Mouse (Mus musculus) mesoderm, embryonic 11.5 days (tissue): ENCODE results near the gene Krt27.

ENCODE experiments used
- DNase-seq: peaks from one replicate; pipeline ENCODE4 v3.0.0-alpha.2; 2012; ENCODE audit warnings: low read depth, low spot score

Gene Krt27

DNA sequence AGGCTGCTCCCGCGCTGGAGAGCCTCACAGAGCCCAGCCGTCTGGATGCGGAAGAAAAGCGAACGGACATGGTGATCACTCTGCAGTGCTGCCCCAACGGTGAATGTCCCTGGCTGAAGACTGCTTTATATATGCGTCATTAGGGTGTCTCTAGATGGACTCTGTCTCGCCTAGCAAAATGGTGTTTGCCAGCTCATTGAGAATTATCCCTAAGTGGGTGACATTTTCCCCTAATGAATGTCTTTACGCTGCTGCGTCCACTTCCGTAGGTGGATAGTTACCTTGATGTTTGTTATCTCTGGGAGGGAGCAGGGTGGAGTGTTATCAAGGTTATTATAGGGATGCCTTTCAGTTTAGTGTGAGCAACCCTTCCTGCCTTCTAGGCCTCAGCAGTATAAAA lies at the start of gene Krt27:
Krt27 (minus strand) TSS at position 101 of the 400 bp plus-strand sequence.
- DNase-seq: no peak

DNA sequence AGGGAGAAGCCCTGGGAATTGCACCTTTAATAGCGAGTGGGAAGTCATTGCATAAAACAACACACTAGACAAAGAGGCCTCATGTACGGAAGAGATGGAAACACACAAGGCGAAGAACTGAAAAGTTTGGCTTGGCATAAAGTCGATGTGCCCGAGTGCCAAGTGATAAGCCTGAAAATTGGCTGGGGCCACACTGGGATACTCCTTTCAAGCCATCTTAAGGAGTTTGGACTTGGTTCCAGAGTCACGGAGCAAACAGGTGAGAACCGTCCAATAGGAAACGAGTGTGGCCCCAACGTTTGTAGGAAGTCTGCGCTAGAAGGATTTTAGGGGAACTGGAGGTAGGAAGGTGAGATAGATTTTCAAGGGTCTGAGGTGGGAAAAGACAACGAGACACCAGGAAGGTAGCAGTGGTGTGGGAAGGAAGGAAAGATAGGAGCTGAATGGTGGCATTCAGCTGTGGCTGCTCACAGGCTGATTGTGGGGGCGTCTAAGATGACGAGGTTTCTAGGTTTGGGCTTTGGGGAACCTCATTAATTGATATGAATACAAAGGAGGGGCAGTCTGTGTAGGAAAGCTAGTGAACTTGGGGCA lies 49.1 kb upstream of the Krt27 start:
- DNase-seq: no peak

DNA sequence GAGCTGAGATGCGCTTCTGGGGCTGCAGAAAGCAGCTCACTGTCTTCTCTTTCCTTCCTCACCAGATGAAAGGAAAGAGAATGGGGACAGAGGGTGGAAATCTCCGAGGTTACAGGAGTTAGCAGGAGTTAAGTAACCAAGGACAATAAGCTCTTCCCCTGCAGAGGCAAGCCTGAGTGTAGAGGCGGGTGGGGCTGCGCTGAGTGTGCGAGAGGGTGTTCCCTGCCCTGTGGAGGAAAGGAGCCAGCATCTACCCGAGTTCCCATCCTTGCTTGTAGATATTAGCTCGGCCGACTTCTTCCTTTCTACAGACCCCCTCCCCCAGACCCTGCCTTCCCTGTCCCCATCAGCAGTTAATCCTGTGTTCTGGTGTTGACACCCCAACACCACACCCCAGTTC lies 47.9 kb upstream of the Krt27 start:
- no peak for DNase-seq

DNA sequence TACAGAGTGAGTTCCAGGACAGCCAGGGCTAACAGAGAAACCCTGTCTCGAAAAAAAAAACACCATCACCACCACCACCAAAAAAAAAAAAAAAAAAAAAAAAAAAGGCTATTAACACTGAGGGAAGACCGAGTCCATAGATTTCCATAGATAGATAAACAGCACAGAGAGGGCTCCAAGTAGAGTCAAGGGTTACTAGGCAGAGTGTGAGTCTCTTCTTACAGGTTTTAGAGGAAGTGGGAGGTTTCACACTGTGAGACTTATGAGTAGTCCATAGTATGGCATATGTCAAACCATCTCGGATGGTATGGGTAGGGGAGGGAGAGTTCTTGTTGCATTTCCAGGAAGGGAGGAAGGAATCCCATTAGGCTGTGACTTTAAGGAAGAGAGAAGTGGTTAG lies 47.2 kb upstream of the Krt27 start:
- DNase-seq: no peak

DNA sequence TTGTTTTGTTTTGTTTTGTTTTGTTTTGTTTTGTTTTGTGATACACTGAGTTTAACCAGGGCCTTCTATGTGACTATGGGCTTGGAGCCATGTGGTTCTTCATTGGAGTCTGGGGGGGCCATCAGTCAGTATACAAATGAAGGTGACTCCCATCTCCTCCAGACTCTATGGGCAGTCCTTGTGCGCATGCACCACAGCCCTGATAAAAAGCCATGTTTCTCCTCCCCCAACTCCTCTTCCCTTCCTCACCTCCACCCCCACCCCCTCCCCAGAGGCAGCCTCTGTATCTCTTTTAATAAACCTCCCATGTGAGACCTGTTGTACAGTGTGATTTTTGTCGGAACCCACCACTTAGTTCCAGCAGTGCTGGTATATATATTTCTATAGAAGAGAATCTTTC lies 45.8 kb upstream of the Krt27 start:
- DNase-seq: no peak

DNA sequence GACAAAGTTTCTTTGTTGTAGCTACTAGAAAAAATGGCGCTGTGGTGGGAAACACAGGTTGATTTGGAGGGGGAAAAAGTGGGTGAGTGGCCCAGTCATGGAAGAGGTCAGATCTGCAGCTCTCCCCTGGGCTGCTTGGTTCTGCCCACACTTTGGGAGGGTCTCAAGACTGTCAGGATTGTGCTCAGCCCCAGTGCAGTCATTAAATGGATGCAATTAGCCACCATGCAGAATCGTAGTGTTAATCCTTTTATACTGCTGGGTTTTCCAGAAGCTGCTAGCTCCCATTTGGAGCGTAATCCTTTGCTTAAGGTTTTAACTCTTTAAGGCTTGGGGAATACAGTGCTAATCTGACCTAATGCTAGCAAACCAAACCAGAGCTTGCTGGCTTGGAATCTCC lies 45.1 kb upstream of the Krt27 start:
- DNase-seq: no peak

DNA sequence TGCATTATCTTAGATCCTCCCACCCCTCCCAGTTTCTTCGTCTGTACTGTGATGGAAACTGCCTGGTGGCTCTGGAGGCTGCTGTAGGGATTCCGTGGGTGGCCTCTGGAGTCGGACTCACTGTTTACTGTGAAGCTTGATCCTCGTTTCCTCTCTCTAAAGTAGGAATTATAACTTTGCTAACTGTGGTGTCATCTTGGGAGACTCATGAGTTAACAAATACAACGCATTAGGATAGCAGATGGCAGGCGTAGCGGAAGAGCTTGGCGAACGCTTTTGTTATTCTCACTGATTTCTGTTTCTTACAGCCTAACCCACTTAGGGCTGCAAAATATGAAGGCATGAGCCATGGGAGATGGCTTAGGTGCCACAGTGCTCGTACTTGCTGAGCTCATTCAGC lies 41.6 kb upstream of the Krt27 start:
- no peak for DNase-seq

DNA sequence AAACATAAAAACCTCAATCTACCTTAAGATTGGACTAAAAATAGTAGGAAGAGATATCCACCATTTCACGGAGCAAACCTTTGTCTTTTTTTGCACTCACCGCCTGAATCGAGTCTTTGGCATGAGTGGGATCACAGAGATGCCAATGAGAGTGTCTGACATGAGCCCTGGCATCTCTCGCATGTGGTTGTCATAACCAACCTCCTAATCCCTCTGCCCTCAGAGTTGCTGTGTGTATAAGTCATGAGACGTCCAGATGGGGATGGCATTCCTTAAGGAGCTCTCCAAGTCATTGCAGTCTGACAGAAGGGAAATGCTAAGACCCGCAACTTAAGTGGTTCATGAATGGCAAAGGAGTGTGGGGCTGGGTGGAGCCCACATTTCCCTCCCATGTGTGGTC lies 40.5 kb upstream of the Krt27 start:
- no peak for DNase-seq

DNA sequence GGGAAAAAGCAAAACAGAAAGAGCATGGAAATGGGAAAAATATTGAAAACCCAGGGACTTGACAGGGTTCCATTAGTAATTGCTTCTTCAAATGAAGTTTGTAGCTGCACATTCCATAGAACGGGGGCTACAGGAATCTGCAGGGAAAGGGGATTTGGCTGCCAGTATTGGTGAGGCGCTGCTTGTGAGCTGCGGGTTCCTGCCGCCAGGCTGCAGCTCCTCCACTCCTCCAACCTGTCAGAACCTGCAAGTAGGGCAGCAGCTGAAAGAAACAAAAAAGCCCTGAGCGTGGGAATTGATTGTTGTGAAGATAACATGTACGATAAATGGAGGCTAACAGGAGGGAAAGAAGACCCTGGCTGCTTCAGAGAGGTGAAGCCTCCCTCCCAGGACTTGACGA lies 40.0 kb upstream of the Krt27 start:
- no peak for DNase-seq

DNA sequence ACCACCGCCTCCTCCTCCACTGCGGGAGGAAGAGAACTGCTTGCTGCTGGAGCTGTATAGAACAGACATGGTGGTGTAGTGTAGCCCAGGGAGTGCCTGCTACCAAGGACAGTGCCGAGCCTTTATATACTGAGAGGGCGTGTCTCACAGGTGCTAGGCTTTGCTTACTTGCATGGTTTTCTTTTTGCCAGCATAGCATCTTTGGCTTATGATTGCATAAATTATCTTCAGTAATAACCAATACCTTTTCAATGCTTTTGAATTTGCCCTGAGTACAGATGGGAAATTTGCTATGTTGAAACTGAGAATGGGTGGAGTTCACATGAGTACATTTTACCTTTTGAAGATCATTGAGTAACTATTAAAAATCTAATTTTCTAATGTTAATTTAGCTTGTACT lies 38.4 kb upstream of the Krt27 start, which contains the start of gene Krt10:
Krt10 (minus strand) TSS at position 101 of the 400 bp plus-strand sequence.
- DNase-seq: no peak

DNA sequence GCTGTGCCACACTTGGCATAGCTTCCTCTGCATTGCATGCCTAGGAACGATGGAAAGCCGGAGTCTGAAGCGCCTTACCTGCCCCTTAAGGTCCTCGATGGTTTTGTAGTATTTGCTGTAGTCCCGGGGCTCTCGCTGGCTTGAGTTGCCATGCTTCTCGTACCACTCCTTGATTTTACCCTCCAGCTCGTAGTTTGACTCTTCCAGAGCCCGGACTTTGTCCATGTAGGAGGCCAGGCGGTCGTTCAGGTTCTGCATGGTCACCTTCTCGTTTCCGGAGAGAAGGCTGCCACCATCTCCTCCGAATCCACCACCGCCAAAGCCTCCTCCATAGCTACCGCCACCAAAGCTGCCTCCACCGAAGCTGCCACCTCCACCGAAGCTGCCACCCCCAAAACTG lies 37.8 kb upstream of the Krt27 start:
- no peak for DNase-seq

DNA sequence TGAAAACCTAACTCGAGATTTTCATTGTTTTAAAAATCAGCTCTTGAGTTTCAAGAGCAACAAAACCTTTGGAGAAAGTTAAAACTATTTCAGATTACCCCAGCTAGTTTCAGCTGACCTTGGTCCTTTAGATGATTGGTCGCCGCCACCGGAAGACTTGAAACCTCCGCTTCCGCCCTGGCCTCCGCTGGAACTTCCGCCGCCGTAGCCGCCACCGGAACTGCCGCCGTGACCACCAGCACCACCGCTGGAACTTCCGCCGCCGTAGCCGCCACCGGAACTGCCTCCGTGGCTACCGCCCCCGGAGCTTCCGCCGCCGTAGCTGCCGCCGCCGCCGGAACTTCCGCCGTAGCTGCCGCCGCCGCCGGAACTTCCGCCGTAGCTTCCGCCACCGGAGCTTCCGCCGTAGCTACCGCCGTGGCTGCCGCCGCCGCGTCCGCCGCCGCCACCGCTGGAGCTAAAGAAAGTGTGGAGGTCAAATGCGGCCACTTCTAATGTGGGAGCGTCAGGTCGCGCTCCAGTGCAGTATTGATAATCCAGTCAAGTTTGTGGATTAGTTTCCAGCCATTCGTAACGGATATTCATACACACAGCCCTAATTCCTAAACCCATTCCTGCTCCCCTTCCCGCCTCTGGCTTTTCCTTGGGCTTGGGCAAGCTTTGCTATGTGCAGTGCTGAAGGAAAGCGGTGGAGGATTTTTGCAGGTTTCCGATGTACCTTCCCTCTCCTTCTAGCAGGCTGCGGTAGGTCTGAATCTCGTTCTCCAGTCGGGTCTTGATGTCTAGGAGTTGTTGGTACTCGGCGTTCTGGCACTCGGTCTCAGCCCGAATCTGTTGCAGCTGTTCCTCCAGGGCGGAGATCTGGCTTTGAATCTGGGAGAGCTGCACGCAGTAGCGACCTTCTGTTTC lies 35.2 kb upstream of the Krt27 start:
- DNase-seq: peak; percentile 78

DNA sequence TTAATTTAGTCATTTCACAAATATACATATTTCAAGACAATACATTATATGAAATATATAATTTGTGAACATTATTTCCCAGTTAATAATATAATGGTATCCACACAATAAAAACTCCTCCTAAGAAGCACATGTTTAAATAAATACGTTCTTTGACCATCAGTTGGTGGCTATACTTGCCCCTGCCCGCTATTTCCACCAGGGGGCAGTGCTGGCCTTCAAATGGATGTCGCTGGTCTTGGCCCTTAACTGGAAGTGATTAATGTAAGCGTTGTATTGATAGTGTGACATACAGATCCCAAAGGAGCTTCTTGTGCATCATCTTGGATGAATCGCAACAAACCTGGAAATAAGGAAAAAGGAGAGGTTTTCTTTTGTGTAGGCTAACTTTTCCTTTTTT lies 28.7 kb upstream of the Krt27 start:
- peak; percentile 77 for DNase-seq

DNA sequence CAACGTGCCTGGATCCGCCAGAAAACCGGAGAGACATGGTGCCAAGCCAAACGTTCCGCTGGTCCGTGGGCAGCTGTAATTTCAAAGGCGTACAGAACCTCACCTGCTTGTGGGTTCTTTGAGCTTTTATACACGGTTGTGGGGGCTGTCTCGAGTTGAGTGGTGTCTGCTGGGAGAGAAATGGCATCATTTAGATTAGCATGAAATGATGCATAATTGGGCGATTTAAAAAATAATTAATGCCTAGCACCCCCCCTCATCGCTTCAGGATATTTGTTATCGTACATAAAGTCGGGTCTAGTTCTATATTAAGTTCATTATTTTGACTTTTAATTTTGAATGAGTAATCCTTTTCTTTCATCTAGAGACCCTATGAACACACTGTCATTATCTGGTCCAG lies 23.9 kb upstream of the Krt27 start, which contains the start of gene Krt28:
Krt28 (minus strand) TSS at position 101 of the 400 bp plus-strand sequence.
- DNase-seq: no peak

DNA sequence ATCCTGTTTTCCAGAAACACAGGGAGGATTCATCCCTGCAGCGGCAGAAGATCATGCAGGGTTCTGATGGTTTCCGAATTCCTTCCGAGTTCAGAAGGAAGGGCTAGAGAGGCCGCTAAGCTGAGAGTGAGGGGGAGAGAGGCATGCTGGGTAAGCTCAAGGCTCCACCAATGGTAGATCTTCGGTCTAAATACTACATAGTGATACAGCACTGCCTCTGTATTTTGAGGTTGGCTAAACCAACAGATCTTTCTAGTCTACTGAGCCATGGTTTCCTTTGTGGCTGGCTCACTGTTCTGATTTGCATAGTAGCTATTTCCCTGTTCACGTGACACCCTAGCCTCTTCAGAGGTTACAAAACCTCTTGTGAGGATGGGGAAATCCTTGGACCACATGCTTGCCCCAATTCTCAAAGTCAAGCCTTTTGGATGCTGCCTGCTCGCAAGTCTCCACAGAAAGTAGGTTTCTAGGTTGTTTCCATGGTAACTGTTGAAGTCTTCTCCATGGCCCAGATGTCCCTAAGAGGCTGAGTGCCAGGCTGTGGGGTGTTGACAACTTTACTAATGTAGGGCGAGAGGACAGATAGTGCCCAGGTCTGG lies 19.0 kb upstream of the Krt27 start:
- no peak for DNase-seq

DNA sequence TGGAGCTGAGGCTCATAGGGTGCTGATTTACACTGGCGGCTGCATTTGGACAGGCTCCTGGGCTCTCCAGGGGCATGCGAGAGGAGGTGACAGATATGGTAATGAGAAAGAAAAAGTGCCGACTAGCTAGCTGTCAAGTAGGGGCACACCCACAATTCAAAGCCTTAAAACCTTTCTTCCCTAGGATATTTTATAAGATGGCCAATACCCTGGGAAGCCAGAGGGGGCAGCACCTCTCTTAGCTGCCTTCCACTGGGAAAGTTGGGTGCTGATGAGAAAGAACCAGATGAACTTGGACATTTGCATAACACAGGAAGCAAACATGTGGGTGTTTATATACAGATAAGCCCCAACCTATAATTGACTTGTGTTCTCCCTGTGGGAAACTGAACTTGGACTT lies 18.3 kb upstream of the Krt27 start:
- peak; percentile 20 for DNase-seq

DNA sequence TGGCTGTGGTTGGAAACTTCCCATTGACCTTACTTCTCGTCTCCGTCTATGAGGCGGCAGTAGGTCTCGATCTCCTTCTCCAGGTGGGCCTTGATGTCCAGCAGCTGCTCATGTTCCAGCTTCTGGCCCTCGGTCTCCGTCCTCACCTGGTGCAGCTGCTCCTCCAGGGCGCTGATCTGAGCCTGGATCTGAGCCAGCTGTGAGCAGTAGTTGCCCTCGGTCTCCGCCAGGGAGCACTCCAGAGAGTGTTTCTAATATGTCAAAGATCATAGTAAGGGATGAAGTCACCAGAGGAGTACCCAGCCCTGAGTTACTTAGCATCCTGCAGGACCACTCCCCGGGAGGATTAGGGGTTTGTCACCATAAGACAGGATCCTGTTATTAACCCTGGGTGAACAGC lies 15.9 kb upstream of the Krt27 start:
- peak; percentile 4 for DNase-seq

DNA sequence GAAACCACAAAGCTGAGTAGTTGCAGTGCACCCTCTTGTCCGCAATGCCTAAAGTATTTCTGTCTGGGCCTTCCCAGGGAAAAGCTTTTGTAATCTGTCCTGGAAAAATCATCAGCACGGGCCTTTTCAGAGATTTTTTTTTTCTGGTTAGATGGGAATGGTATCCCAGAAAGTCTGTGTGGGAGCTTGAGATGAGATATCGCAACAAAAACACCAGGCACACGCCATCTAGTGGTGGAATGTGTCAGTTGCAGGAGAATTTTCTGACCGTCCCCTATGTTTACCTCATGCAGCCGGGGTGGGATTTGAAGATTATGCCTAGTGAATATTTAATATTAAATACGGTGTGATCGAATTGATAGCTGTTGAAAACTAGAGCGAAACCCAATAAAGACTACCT lies 13.5 kb upstream of the Krt27 start:
- peak; percentile 77 for DNase-seq

DNA sequence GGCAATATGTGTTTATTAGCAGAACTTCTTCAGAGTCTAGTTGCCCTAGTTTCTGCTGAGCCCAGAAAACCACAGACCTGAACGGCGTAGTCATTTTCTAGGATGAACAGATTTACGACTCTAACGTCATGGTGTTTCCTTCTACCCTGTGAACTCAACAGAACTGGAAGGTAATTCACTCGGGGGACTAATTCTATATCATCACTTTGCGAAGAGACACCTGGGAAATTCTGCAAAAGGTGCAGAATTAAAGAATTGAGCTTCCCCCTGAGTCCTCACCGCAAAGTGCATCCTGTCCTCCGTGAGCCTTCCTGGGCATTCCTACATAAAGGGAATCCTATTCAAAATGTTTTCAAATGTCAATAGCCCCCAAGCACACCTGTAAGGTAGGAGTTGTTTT lies 10.5 kb upstream of the Krt27 start:
- DNase-seq: no peak

DNA sequence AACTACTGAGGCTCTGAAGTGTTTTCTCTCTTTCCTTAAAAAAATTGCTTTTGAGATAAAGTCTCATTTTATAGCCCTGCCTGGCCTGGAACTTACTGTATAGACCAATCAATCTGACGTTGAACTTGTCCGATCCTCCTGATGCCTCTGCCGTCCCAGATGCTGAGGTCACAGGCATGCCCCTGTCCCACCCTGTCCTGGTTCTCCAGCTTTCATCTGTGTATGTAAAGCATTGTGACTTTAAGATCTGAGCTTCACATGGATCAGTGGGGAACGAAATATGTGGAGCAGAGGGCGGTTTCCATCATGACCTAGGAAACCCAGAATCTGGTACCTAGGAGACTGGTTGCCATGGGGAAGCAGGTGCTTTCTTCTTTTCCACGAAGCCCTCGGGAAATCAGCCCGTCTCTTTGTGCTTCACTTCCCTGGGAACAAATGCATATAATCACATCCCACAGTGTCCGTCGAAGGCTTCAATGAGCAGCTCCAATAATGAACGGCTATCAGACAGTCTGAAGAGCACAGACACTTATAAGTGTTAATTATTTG lies 11.5 kb downstream of the Krt27 start:
- peak; percentile 23 for DNase-seq

DNA sequence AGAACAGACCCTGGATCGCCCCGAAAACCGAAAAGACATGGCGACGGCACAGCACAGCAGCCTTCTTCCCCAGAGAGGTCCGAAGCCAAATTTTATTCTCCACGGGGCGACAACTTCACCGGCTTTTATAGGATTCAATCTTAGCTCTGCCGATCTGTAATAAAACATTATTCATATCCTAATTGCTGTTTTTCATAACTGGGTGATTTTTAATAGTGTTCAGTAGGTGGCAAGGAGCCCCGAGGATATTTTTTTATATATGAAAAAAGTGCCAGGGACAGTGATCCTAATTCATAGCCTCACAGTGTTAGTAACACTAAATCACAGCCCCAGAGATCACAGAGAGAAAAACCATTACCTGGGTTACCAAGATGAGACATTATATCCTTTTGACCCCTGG lies 13.0 kb downstream of the Krt27 start, which contains the start of gene Krt26:
Krt26 (minus strand) TSS at position 101 of the 400 bp plus-strand sequence.
- DNase-seq: no peak

DNA sequence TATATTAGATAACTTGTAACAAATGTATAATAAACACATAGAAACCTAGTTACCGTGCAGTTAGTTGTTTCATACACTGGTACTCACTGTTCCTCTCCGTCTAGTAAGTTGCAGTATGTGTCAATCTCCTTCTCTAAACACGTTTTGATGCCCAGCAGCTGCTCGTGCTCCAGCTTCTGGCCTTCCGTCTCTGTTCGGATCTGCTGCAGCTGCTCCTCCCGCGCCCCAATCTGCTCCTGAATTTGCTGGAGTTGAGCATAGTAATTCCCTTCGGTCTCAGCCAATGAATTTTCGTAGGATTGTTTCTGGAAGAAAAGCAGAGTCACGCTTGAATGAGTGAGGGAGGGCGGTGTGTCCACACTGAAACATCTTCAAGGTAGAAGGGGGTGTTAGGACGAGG lies 17.5 kb downstream of the Krt27 start:
- no peak for DNase-seq
